Mouse (Mus musculus): ENCODE results near the gene Gm11214. TPM values are rescaled to one million over a fixed set of nuclear protein-coding genes. Genes with fewer than 3 reads are reported as not detected.

Gene Gm11214
- polyA plus RNA-seq, 1 experiment: not detected

DNA sequence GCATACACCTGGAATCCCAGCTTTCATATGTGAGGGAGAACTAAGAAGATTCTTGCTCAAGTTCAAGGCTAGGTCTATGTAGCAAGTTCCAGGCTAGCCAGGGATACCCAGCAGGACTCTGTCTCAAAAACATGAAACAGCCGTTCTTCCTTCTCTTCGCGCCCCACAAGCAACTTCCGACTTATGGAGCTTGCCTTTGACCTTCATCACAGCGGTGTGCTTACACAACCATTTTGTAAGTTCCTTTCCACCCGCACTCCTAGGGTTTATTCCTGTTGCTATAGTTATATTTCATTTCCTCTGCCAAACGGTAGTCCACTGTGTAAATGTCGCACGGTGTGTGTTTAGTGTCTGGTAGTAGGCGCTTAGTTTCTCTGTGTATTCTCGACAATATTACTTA lies 19.9 kb upstream of the Gm11214 start:
- Histone ChIP-seq H3K4me1 (ENCODE audit: control insufficient read depth, insufficient read depth, low read length) (no peaks in the 10 kb centered on the region), H3K27me3 (ENCODE audit: control insufficient read depth, insufficient read depth, low read length) (no peaks in the 10 kb centered on the region), H3K4me3 (replicated peaks; ENCODE audit: insufficient read depth, low read depth, low read length) (no peak overlapping the region), H3K27ac (ENCODE audit: insufficient read depth, low read length) (no peak overlapping the region)
- DNase-seq: no peak
- 73% methylated on average over 11 of the region's 11 CpGs for WGBS
- TF ChIP-seq POLR2A (IDR thresholded peaks at IDR 0.05; ENCODE audit: borderline replicate concordance, insufficient read depth, low read length) (no peak), CTCF (IDR thresholded peaks at IDR 0.05; ENCODE audit: borderline replicate concordance, insufficient read depth, low read depth, low read length) (no peak)

- Histone ChIP-seq H3K4me3 (replicated peaks; ENCODE audit: insufficient read depth, low read depth, low read length) (no peak overlapping the region), H3K4me1 (ENCODE audit: control insufficient read depth, insufficient read depth, low read length) (no peaks in the 10 kb centered on the region), H3K27ac (ENCODE audit: insufficient read depth, low read length) (no peak overlapping the region), H3K27me3 (ENCODE audit: control insufficient read depth, insufficient read depth, low read length) (no peaks in the 10 kb centered on the region)
- TF ChIP-seq POLR2A (IDR thresholded peaks at IDR 0.05; ENCODE audit: borderline replicate concordance, insufficient read depth, low read length) (no peak), CTCF (IDR thresholded peaks at IDR 0.05; ENCODE audit: borderline replicate concordance, insufficient read depth, low read depth, low read length) (no peak)
- DNase-seq: no peak
- 88% methylated on average over 2 of the region's 2 CpGs for WGBS
Measured at GRCm38 (mm10) chr4:63682441-63682840, 19.3 kb upstream of the Gm11214 start.

- H3K4me3 ChIP-seq (replicated peaks; ENCODE audit: insufficient read depth, low read depth, low read length): no peak overlapping the region
- TF ChIP-seq POLR2A (IDR thresholded peaks at IDR 0.05; ENCODE audit: borderline replicate concordance, insufficient read depth, low read length): no peak
- TF ChIP-seq CTCF (IDR thresholded peaks at IDR 0.05; ENCODE audit: borderline replicate concordance, insufficient read depth, low read depth, low read length): no peak
- H3K27me3 ChIP-seq (ENCODE audit: control insufficient read depth, insufficient read depth, low read length): no peaks in the 10 kb centered on the region
- no peak for DNase-seq
- H3K4me1 ChIP-seq (ENCODE audit: control insufficient read depth, insufficient read depth, low read length): no peaks in the 10 kb centered on the region
- 87% methylated on average over 3 of the region's 3 CpGs for WGBS
- no peak overlapping the region for H3K27ac ChIP-seq (ENCODE audit: insufficient read depth, low read length)
Measured at GRCm38 (mm10) chr4:63681557-63681956, 18.4 kb upstream of the Gm11214 start.

DNA sequence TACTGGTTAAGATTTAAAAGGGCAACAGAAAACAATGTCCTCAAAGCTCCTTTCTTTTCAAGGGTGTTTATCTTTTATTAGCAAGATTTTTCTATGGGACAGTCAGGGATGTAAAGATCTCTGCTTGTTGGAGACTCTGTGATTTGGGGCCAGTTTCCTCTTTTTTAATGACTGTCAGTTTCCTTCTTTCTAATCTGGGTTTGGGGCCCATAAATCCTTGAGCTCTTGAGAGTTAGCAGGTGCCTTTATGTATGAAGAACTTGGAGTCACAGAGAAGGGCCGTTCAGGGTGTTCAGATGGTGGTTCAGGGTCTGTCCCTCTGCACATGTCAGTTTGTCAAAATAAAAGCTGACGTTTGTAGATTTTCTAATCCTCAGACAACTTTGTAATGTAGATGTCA lies 11.9 kb upstream of the Gm11214 start:
- H3K27me3 ChIP-seq (ENCODE audit: control insufficient read depth, insufficient read depth, low read length): no peaks in the 10 kb centered on the region; the same call in 1 of the 2 replicates
- no peak overlapping the region for H3K27ac ChIP-seq (ENCODE audit: insufficient read depth, low read length)
- no peaks in the 10 kb centered on the region for H3K4me1 ChIP-seq (ENCODE audit: control insufficient read depth, insufficient read depth, low read length)
- no peak for DNase-seq
- 77% methylated on average over 2 of the region's 2 CpGs for WGBS
- no peak overlapping the region for H3K4me3 ChIP-seq (replicated peaks; ENCODE audit: insufficient read depth, low read depth, low read length)
- TF ChIP-seq CTCF (IDR thresholded peaks at IDR 0.05; ENCODE audit: borderline replicate concordance, insufficient read depth, low read depth, low read length): no peak

- no peak for TF ChIP-seq POLR2A (IDR thresholded peaks at IDR 0.05; ENCODE audit: borderline replicate concordance, insufficient read depth, low read length)
- TF ChIP-seq CTCF (IDR thresholded peaks at IDR 0.05; ENCODE audit: borderline replicate concordance, insufficient read depth, low read depth, low read length): no peak
Measured at GRCm38 (mm10) chr4:63668255-63668654, 5.1 kb upstream of the Gm11214 start.

GRCm38 (mm10) chr4:63665738-63666137 lies 2.6 kb upstream of the Gm11214 start:
- WGBS: 22% methylated on average over 7 of the region's 7 CpGs
- DNase-seq: no peak

More at GRCm38 (mm10) chr4:63668255-63668654, 5.1 kb upstream of the Gm11214 start:
- no peaks in the 10 kb centered on the region for H3K27me3 ChIP-seq (ENCODE audit: control insufficient read depth, insufficient read depth, low read length)
- no peak overlapping the region for H3K27ac ChIP-seq (ENCODE audit: insufficient read depth, low read length)
- WGBS: 44% methylated on average over 4 of the region's 4 CpGs
- H3K4me1 ChIP-seq (ENCODE audit: control insufficient read depth, insufficient read depth, low read length): no peaks in the 10 kb centered on the region
- no peak for DNase-seq
- H3K4me3 ChIP-seq (replicated peaks; ENCODE audit: insufficient read depth, low read depth, low read length): no peak overlapping the region

DNA sequence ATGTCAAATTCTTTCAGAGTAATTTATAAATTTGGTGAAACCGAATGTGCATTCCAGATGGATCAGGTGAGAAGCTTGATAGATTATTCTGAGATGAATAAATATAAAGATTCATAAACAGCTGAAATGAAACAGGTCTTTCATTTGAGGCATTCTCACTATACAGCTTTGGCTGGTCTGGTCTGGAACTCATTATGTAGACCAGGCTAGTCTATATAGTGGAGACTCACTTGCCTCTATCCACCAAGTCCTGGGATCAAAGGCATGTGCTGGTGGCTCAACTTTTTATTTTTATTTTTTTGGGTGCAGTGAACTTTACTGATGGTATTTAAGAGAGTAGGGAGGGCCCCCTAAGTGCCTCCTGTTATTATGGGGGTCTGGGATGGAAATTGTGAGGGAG lies 1.3 kb downstream of the Gm11214 start:
- Histone ChIP-seq H3K4me1 (ENCODE audit: control insufficient read depth, insufficient read depth, low read length) (no peaks in the 10 kb centered on the region), H3K27ac (ENCODE audit: insufficient read depth, low read length) (no peak overlapping the region), H3K4me3 (replicated peaks; ENCODE audit: insufficient read depth, low read depth, low read length) (no peak overlapping the region), H3K27me3 (ENCODE audit: control insufficient read depth, insufficient read depth, low read length) (no peaks in the 10 kb centered on the region)
- TF ChIP-seq POLR2A (IDR thresholded peaks at IDR 0.05; ENCODE audit: borderline replicate concordance, insufficient read depth, low read length) (no peak), CTCF (IDR thresholded peaks at IDR 0.05; ENCODE audit: borderline replicate concordance, insufficient read depth, low read depth, low read length) (no peak)
- WGBS: 27% methylated on average over 1 of the region's 1 CpGs
- DNase-seq: no peak

More at GRCm38 (mm10) chr4:63665738-63666137, 2.6 kb upstream of the Gm11214 start:
- H3K4me3 ChIP-seq (replicated peaks; ENCODE audit: insufficient read depth, low read depth, low read length): no peak overlapping the region
- no peaks in the 10 kb centered on the region for H3K27me3 ChIP-seq (ENCODE audit: control insufficient read depth, insufficient read depth, low read length)
- no peak for TF ChIP-seq POLR2A (IDR thresholded peaks at IDR 0.05; ENCODE audit: borderline replicate concordance, insufficient read depth, low read length)
- TF ChIP-seq CTCF (IDR thresholded peaks at IDR 0.05; ENCODE audit: borderline replicate concordance, insufficient read depth, low read depth, low read length): no peak
- no peak overlapping the region for H3K27ac ChIP-seq (ENCODE audit: insufficient read depth, low read length)
- H3K4me1 ChIP-seq (ENCODE audit: control insufficient read depth, insufficient read depth, low read length): no peaks in the 10 kb centered on the region

- Histone ChIP-seq H3K4me1 (ENCODE audit: control insufficient read depth, insufficient read depth, low read length) (no peaks in the 10 kb centered on the region), H3K4me3 (replicated peaks; ENCODE audit: insufficient read depth, low read depth, low read length) (no peak overlapping the region), H3K27ac (ENCODE audit: insufficient read depth, low read length) (no peak overlapping the region), H3K27me3 (ENCODE audit: control insufficient read depth, insufficient read depth, low read length) (no peaks in the 10 kb centered on the region)
- WGBS: 11% methylated on average over 1 of the region's 1 CpGs
- TF ChIP-seq CTCF (IDR thresholded peaks at IDR 0.05; ENCODE audit: borderline replicate concordance, insufficient read depth, low read depth, low read length): no peak
- TF ChIP-seq POLR2A (IDR thresholded peaks at IDR 0.05; ENCODE audit: borderline replicate concordance, insufficient read depth, low read length): no peak
- no peak for DNase-seq
Measured at GRCm38 (mm10) chr4:63661426-63661825, 1.8 kb downstream of the Gm11214 start.

All from cerebellum, adult 2 months (tissue).